Mouse (Mus musculus): ENCODE measurements around the gene Arrdc2. TPM values are rescaled to one million over a fixed set of nuclear protein-coding genes. Genes with fewer than 3 reads are reported as not detected.

Gene Arrdc2
- polyA plus RNA-seq, 1 experiment from 2014 or later = 11.4 TPM

DNA sequence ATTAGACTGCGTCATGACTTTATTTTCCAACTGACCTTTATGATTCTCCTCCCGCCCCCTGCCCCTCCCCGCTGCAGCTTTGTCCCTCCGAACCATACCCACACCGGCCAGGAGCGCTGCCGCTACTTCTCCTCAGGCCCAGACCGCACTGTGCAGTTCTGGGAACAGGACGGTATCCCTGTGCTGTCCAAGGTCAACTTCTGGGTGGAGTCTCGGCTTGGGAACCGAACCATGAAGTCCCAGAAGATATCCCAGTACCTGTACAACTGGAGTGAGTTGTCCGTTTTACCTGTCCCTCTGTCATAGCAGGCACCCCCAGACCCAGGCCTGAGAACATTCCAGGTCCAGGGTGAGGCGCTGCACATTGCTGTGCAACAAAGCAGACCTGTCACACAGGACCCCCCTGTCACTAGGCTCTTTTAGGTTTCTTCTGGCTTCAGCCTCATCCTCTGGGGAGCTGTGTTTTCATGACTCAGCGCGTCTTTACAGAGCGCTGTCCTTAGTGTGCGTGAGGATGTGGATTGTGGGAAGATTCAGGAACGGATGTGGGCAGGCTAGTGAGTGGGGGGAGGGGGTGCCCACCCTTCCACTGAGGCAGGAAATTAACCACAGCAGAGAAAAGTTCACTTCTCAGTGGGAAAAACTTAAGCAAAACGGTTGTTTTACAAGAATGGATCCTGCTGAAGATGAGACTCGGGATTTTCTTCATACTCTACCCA lies 28.4 kb downstream of the Arrdc2 start:
- DNase-seq (ENCODE audit: low spot score) = peak; percentile 87

DNA sequence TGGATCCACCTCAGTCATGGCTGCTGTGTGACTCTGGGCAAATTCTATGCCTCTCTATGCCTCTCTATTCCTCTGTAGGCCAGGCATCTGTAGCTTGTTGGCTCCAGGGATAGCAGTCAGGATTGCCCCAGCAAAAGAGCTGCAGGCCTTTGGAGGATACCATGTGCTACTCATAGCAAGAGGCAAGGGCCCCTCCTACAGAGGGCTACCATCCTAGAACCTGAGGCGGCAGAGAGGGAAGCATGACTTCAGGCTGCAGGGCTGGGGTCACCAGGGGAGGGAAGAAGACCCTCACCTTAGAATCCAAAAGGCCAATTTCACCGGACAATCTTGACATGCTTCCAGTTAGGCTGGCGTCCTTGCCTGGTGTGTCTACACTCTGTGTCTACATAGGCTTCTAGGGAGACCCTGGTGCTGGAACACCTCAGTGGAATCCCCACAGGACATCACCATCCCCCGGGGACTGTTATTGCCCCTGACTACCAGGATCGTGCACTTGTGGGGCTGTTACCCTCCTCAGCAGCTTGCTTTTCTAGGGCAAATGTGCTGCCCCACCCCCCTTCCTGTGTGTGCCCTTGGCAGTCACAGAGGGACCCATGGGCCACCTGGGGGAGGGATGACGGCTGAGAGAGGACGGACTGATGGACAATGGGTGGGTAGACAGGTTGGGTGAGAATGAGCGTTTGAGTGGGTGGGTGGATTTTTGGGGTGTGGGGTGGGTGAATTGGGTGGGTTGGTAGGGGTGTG lies 30.4 kb downstream of the Arrdc2 start:
- DNase-seq (ENCODE audit: low spot score) = peak; percentile 60

DNA sequence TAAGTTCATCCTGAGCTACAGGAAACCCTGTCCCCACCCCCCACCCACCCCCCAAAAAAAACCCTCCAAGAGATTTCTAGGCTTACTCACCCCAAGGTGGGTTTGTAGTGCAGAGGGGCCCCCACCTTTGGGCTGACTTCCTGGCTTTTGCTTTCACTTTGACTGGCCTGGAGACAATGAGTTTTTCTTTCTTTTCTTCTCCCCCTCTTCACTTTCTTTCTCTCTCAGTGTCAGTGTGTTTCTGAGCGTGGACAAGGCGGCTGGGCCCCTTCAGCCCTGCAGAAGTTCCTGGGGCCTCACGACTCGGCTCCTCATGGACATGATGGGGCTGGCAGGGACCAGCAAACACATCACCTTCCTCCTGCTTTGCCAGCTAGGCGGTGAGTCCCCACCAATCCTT lies 31.3 kb downstream of the Arrdc2 start, which contains the start of gene Il12rb1:
Gene Il12rb1 (plus strand): TSS at position 211 of the 400 bp plus-strand sequence.
- peak; percentile 71 for DNase-seq (ENCODE audit: low spot score)

DNA sequence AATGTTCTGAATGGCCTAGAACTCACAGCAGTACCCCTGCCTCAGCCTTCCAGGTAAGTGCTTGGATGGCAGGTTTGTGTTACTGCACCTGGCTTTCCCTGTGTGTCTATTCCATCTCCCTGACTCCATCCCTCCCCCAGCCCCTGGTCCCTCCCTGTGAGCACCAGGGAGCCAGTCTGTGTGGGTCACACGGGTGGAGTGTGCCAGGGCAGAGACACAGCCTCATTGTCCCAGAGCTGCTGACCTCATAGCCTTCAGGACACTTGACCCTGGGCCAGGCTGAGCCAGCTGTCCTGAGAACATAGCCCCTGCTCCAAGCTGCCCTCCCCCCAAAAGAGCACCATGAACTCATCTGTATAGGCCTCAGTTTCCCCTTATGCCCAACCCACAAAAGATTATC lies 32.2 kb downstream of the Arrdc2 start:
- no peak for DNase-seq (ENCODE audit: low spot score)

DNA sequence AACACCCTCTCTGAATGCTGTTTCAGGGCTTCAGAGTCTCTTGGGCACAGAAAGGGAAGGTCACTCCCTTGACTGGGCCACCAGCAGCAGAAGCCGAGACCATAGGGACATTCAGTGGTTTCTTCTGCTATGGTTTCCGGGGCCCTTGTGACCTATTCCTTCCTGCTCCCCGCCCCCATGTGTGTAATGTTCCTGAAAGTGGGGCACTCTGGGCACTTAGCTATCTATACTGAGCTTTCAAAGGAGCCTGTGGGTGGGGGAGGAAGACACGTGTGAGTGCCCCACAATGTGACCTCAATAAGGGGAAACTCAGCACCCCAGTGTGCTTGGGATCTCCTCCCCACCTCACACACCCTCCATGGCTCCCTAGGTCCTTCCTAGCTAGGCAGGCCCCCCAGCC lies 33.0 kb downstream of the Arrdc2 start:
- peak; percentile 91 for DNase-seq (ENCODE audit: low spot score)

DNA sequence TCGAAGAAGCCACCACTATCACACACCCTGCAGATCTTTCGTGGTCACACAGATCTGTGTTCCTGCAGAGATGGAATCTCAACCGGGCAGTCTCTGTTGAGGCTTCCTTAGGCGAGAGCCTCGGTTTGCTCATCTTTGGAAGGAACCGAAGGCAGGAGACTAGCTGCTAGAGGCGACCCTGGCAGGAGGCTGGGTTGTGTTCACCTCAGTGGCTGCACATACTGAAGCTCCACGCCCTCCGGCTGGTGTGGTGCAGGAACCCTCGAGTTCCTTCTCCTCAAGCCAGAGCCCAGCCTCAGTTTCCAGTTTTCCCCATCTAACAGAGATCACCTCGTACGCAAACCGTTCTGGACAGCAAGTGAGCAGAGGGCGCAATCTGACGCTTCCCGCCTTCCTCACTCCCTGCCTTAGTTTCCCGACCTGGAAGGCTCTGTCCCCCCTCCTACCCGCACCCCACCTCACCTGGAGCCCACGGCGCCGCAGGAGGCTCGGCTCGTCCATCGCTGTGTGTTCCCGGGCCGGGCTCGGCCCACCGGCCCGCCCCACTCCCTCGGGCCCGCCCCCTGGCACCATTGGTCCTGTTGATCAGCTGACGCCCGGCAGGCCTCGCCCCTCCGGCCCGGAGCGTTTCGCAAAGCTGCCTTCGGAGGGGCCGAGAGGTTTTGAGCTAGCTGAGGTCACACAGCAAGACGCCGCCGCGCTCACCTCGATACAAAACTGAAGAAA lies 34.9 kb downstream of the Arrdc2 start, which contains the start of gene Mast3:
Gene Mast3 (minus strand): TSS at position 574 of the 726 bp plus-strand sequence.
- peak; percentile 78 for DNase-seq (ENCODE audit: low spot score)

DNA sequence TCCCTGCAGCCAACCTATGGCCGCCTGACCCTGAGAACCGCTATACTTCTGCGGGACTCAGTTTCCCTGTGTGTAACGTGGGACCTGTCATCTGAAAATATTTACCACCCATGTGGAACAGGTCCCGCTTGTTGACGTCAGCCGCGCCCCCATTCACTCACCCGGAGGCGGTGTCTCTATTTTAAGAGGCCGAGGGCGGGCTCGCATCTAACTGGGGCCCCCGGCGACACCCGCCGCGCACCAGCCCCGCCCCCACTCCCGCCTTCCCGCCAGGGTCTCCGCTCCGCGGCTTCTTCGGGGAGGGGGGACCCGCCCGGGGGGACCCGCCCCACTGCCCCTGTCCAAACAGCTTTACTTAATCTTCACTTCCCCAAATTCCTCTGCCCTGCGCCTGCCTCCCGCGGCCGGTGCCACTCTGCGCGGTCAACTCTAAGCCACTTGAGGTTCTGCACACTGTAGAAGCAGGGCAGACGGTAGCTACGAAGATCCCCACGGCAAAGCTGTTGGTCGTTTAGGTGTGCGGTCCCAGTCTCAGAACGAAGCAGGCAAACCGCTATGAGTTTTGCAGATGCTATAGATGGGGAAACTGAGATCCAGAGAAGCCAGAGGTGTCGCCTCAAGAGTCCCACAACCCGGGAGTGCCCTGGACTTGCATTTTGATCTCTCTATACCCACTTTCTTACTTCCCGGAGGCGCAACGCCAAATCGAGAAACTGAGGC lies 35.6 kb downstream of the Arrdc2 start:
- peak; percentile 75 for DNase-seq (ENCODE audit: low spot score)

DNA sequence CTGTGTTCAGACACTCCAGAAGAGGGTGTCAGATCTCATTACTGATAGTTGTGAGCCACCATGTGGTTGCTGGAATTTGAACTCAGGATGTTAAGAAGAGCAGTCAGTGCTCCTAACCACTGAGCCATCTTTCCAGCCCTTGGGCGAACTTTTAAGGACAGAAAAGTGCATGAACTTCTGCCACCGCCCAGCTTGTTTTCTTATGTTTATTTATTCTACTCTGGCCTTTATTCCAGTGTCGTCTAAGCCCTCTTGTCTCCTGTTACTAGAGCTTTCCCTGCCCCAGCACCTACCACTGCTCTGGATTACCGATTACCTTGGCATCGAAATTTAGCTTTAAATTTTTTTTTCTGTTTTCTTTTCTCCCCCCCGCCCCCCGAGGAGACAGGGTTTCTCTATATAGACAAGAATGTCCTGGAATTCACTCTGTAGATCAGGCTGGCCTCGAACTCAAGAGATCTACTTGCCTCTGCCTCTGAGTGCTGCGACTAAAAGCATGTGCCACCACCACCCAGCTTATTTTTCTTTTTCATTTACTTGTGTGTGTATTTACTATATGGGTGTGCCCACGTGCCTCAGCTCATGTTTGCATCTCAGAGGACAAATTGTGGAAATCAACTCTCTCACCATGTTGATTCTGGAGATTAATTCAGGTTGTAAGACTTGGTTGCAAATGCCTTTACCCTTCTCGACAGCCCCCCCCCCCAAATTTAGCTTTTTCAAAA lies 36.6 kb downstream of the Arrdc2 start:
- DNase-seq (ENCODE audit: low spot score) = no peak

DNA sequence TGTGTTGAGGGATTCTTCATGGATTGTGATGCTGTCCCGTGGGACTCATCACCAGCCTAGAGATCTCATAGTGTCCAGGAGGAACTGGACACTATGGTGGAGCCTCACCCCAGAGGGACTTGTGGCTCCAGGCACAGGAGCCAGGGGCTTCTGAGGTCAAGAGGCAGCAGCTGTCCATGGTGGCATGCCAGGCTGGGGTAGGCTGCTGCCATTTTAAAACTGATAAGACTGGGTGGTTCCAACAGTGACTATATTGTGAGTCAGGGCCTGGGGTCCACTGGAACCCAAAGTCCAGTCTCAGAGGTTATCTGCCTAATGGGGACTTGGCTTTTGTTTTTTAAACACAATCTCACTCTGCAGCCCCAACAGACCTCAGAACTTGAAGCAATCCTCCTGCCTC lies 37.7 kb downstream of the Arrdc2 start:
- DNase-seq (ENCODE audit: low spot score) = no peak

DNA sequence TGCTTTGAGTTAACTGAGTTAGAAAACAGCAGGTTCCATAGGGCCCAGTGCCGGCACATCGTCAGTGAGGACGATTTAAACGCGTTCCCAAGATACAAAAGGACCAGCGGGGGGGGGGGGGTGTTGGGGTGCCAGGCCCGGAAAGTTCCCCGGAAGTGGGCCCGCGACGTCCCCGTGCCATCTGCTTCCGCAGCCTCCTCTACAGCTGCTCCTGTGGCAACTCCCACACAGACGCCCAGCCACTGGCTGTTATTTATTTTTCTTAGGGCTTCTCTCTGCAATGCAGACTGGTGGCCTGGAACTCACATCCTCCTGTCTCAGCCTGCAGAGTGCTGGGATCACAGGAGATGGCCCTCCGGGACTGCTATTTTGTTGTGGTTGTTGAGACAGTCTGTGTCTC lies 38.4 kb downstream of the Arrdc2 start:
- peak; percentile 76 for DNase-seq (ENCODE audit: low spot score)

DNA sequence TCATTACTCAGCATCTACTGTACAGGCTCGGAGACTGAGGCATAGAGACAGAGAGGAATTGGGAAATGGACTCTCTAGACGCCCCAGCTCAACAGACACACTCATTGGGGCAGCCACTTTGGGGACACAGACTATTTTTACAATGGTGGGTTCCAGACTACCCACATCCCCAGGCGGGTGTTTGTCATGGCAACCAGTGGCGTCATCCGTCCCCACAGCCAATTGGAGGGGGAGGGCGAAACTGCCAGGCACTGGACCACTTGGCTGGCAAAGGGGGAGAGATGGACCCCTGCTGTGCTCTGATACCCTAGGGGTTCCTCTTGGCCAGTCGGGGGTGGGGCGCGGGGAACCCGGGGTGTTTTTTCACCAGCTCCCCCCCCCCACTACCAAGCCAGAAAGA lies 38.9 kb downstream of the Arrdc2 start:
- no peak for DNase-seq (ENCODE audit: low spot score)

DNA sequence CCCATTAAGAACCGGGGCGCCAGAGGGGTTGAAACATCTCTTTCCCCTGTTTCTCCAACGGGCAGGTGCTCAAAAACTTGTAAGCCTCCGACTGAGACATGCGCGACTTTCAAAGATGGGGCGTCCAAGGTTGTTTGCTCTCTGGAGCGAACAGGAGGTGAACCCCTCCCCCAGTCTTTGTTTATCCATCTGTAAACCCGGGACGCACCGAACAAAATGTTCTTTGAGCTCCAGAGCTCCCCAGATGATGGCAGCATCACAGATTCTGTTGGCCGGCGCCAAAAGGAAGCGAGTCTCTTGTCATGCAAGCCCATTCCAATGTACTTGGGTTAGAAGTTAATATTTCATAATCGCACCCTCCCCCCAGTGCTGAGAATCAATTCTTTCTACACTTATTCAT lies 41.2 kb downstream of the Arrdc2 start:
- DNase-seq (ENCODE audit: low spot score) = no peak

DNA sequence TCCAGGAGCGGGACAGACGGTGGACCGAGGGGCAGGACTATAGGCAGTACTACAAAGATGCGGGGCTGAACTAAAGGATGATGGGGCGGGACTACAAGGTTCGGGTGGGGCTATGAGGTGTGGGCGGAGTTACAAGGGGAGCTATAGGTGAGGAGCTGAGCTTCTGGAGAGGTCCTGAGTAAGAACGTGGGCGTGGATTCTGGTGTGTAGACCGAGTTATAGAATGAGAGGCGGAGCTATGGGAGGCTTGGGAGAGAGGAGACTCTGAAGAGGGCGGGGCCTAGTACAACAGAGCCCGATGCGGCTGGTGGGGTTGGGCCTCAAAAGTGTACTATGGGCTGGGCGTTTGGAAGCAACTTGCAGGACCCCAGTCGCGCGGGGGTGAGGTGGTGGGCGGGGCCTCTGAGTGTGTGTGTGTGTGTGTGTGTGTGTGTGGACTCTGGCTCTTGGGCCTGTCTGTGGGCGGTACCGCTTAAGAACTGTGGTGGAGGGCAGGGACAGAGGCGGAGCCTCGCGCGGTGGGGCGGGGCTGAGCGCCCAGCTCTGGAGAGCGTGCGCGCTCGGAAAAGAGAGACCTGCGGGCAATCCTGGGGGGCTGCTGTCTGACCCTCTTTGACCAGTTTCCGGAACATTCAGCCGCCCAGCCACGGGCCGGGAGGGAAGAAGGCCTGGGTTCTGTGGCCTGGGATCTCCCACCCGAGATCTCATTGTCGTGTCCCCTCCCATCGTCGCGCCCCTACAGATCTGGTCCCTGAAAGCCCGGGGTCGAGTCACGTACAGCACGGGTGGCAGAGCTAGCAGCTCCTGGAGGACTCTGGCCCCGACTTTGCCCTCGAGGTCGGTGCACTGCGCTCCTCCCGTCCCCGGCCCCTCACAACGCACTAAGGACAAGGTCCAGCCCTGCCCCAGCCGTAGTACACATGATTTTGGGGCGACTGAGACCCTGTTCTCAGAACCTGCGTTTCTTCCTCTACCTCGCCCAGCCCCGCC lies 42.1 kb downstream of the Arrdc2 start:
- peak; percentile 87 for DNase-seq (ENCODE audit: low spot score)

DNA sequence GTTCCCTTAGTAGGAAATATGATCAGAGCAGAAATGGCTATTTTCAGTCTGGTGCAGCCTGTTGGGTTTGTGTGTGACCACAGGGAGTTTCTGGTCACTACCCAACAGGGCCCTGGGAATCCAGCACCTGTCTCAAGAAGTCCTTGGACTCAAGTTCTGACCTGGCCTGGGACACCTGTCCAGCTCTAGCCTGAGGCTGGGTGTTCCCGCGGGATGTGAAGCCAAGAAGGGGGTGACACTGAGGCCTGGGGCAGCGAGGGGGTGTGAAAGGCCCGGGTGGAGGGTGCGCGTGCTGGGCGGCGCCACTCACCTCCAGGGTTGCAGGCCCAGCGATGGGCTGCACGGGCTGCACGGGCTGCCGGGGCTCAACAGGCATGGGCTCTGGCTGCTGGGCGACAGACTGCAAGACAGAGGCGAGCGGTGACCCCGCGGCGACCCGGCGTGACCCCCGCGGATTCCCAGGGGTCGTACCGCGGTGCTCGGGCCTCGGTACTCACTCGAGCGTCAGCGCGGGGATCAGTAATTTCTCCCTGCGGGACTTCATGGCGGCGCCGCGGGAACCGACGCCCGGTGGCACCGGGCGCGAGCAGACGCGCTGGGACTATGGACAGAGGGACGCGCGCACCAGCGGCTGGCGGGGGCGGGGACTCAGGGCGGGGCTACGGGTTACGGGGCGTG lies 43.0 kb downstream of the Arrdc2 start:
- no peak for DNase-seq (ENCODE audit: low spot score)

DNA sequence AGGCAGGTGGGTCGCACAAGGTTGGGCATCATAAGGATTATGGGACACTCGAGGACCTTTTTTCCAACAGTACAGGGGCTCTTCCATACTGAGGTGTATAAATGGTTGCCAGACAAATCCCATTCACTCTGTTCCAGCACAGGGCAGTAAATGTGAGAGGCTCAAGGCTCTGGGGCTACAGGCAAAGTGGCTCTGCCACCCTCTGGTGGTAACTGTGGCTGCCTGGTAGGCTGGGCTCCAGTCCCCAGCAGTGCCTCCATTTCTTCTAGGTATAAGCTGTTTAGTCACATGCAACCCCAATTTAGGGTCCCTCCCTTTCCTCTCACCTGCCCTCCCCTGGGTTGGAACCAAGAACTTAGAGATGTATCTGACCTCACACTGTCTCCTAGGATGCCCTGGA lies 44.1 kb downstream of the Arrdc2 start:
- no peak for DNase-seq (ENCODE audit: low spot score)

DNA sequence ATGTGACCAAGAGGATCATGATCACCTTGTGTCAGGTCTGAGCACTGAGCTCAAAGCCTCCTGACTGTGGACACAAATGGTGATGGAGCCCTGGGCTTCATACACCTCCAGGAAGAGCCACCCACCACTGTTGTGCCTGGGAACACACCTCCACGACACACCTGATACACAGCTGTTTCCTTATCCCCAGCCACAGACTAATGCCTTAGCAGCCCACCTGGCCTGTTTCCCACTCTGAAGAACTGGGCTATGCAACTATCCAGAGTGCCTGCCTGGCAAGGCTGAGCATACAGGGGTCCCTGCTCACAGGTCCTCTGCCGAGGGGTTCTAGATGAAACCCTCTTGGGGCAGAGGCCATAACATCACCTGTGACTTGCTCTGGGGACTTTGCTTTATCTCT lies 45.3 kb downstream of the Arrdc2 start:
- no peak for DNase-seq (ENCODE audit: low spot score)

DNA sequence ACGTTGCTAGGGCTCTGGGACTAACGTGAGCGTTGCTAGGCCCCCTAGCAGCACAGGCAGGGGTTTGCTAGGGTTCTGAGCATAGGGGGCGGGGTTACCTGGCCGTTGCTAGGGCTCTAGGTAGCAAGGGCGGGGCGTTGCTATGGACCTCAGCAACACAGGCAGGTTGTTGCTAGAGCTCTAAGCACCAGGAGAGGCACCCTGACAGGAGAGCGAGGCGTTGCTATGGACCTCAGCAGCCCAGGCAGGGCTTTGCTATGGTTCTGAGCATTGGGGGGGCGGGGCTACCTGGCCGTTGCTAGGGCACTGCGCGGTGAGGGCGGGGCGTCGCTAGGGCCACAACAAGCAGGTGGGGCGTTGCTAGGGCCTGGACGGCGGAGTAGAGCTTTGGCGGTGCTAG lies 46.8 kb downstream of the Arrdc2 start:
- DNase-seq (ENCODE audit: low spot score) = no peak

DNA sequence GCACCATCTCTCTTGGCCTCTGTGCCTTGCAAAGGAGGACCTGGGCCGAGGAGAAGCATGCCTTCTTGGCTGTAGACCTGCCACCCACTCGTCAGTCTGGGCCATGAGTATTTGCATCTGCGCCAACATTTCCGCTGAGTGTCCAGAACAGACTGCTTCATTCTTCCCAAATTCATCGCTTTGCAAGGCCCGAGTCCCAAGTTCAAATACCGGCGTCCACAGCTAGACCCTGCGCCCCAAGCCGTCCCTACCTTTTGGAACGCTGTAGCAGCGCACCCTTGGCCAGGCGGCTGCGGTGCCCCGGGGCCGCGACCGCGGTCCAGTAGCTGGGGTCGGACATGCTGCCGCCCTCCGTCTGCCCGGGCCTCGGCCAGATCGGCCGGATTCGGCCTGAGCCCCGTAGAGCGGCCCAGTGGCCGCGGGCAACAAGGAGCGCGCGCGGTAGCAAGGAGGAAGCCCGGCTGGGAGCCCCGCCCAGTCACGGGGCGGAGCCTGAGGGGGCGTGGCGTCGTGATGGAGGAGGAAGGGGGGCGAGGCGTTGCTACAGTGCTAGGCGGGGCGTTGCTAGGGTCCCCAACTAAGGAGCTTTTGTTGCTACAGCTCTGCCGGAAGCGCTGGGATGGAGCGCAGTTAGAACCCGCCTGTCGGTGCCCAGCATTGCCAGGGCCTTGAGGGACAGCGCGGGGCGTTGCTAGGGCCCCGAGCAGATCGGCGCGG lies 47.4 kb downstream of the Arrdc2 start:
- DNase-seq (ENCODE audit: low spot score) = peak; percentile 98

Measured in thymus, postnatal 0 days (tissue).